Mouse (Mus musculus): ENCODE measurements at regions not wholly inside any gene's neighbourhood (a gene's known extent, or its start where the extent isn't known, plus 50 kb on each side); places are given as distances from the start of the nearest gene placed in this dataset.

DNA sequence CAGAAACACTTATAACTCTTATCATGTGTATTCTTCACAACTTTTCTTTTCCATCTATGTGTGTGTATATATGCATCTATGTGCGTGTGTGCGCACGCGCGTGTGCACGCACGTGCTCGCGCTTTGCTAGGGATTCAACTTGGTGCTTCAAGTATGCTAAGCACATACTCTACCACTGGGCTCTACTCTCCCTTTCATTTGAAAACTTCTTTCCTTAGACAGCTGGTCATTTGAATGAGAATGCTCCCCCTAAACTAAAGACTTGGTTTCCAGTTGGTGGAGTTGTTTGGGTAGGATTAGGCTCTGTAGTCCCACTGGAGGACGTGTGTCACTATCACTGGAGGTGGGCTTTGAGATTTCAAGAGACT, 52.2 kb upstream of the Med13 start:
- TF ChIP-seq GATA1 (IDR thresholded peaks at IDR 0.05; ENCODE audit: borderline replicate concordance, low read length) (no peak), FLI1 (IDR thresholded peaks at IDR 0.05; ENCODE audit: low read length) (no peak)

All from megakaryocyte, embryonic 14.5 days (primary cell).